Mouse (Mus musculus): ENCODE results near the gene Mgp.
"Not testable (repeated sequence)": the region's sequence is repeated elsewhere in the genome, so short reads cannot be mapped to it uniquely, and the experiment has no call there.

Mgp gene

GRCm38 (mm10) chr6:136898222-136898621 lies 22.6 kb upstream of the Mgp start:
- no peak for DNase-seq (ENCODE audit: low read depth, low spot score)

- no peak for DNase-seq (ENCODE audit: low read depth, low spot score)
Observed at GRCm38 (mm10) chr6:136897789-136898188, 22.2 kb upstream of the Mgp start.

DNA sequence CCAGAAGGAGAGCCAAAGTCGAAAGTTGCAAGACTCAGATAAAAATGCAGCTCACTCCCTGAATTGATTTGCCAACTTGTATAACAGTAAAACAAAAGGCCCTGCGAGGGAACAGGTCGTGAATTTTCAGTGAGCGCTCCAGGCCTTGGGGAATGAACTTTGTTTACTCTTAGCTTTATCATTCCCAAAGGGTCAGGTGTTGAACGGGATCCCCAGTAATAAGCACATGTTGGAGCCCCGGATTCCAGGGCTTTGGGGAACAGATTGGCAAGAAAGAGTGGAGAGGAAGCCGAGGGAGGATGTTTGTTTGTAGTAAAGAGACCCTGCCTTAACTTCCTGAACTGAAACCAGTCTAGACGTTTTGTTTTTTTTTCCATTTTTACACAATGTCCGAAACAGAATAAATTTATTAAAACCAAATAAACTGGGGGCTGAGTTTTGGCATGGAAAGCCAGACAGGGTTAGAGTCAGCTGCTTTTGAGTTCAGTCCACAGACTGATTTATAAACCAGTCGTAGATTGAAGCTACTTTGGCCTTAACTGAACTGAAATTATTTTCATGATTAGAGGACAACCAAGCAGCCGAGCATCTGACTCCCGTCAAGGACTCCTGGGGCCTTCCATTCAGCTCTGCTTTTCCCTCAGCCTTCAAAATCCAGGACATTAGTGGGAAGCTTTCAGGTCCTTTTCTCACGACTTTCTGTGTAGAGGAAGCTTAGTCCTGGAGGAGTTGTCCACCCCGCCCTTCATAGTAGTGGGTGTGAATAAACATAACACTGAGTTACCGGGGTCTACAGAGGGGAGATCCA lies 19.1 kb upstream of the Mgp start:
- no peak for DNase-seq (ENCODE audit: low read depth, low spot score)

GRCm38 (mm10) chr6:136892002-136892401 lies 16.4 kb upstream of the Mgp start:
- no peak for DNase-seq (ENCODE audit: low read depth, low spot score)

DNA sequence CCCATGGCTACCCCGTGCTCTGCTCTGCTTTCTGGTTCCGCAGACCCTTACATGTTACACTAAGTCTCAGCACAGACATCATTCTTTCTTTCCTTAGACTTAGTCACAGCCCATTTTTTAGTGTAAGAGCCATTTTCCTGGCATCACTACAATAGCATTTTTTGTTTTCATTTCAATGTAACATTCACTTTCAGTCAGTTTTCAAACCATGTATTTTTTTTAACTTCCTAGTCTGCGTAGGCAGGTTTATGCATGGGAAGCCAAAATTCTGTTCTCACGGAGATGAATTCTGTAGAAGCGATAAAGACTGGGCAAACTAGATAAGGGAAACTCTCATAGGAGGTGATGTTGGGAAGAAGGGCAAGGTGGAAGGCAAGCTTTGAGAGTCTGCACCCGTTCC lies 13.9 kb upstream of the Mgp start:
- no peak for DNase-seq (ENCODE audit: low read depth, low spot score)

- no peak for DNase-seq (ENCODE audit: low read depth, low spot score)
Observed at GRCm38 (mm10) chr6:136889067-136889466, 13.4 kb upstream of the Mgp start.

DNA sequence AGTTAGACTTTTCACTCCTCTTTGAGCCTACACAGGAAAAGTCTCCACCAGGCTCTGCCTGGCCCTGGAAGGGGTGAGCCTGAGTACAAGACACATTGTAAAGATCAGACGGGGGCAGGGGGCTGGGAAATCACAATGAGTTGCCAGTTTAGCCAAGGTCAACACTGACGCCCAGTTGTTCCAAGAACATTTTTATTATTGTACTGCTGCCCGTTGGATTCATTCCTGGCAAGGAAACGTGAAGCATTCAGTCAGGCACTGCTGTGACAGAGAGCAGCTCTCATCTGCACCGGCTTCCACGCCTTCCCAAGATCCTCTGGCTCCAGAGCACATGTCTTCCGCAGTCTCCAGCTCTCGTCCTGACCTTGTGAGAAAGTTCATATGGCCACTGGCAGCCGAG lies 12.2 kb upstream of the Mgp start:
- DNase-seq (ENCODE audit: low read depth, low spot score), result no peak

DNA sequence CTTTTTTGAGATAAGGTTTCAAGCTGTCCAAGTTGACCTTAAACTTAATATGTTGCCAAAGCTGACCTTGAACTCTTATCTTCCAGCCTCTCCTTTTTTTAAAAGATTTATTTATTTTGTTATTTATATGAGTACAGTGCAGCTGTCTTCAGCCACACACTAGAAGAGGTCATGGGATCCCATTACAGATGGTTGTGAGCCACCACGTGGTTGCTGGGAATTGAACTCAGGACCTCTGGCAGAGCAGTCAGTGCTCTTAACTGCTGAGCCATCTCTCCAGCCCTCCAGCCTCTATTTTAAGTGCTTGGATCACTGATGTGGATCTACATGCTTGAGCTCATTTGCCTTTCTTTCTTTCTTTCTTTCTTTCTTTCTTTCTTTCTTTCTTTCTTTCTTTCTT lies 9.1 kb upstream of the Mgp start:
- DNase-seq (ENCODE audit: low read depth, low spot score), result not testable (repeated sequence)

- DNase-seq (ENCODE audit: low read depth, low spot score), result no peak
Observed at GRCm38 (mm10) chr6:136883961-136884360, 8.3 kb upstream of the Mgp start.

- no peak for DNase-seq (ENCODE audit: low read depth, low spot score)
Observed at GRCm38 (mm10) chr6:136883431-136883915, 7.8 kb upstream of the Mgp start.

- DNase-seq (ENCODE audit: low read depth, low spot score), result no peak
Observed at GRCm38 (mm10) chr6:136881678-136882077, 6.1 kb upstream of the Mgp start.

DNA sequence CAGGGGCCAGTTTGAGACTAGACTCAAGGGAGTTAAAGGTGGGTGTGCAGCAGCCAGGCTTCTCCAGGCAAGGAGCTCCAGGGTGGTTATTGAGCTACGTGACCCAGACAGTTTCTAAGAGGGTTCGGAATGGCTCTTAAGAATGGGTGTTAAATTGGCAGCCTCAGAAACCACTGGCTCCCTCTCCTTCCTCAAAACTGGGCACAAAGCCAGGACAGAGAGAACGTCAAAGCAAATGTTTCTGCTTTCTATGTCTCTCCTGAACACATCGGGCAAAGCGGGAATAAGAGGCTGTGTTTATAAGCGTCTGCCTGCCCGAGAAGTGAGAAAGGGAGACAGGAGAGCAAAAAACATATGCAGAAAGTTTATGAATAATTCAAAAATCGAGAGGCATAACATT lies 1.0 kb downstream of the Mgp start:
- no peak for DNase-seq (ENCODE audit: low read depth, low spot score)

DNA sequence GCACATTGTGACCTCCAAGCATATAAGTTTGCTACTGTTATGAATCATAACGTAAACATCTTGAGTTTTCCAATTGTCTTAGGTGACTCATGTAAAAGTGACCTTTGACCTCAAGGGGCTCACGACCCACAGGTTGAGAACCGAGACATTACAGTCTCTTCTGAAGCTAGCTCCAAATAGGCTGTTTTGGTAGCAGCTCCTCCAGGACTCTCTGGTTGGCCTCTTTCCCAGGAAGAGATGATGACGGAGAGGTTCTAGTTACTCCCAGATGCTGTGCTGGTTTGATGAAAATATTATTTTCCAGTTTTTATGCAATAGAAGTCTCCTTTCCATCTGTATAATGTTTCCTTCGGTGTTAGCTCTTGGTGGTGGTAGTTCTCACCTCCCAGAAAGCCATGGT lies 6.7 kb downstream of the Mgp start:
- no peak for DNase-seq (ENCODE audit: low read depth, low spot score)

- DNase-seq (ENCODE audit: low read depth, low spot score), result no peak
Observed at GRCm38 (mm10) chr6:136866150-136866549, 9.5 kb downstream of the Mgp start.

DNA sequence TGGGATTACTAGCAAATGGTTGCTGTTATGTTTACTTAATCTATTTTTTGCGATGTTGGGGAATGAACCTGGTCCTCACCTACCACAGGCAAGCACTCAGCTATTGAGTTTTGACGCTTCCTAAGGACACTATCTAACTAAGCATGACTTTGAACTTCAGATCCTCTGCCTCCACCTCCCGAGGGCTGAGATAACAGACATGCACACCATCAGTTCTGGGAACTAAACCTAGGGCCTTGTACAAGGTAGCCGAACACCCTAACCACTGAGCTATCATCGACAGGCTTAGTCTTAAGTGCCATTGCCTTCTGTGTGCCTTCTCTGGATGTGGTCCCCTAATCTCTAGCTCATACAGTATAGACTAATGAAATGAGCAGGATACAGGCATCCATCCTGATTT lies 10.3 kb downstream of the Mgp start:
- no peak for DNase-seq (ENCODE audit: low read depth, low spot score)

GRCm38 (mm10) chr6:136861020-136861419 lies 14.6 kb downstream of the Mgp start:
- DNase-seq (ENCODE audit: low read depth, low spot score), result peak; percentile 72

DNA sequence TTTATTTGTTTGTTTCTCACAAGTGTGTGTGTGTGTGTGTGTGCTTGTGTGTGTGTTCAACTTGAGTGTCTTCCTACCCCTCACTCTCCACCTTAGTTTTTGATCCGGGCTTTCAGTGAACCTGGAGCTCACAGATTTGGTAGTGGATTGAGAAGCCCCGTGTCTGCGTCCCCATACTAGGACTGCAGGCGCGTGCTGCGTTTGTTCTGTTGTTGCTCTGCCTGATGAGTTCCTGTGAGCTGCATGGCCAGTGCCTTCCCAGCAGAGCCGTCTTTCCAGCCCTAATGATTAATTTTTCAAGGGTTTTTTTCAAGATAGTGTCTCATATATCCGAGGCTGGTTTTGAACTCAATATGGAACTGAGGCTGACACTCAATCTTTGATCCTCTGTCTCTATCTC lies 17.2 kb downstream of the Mgp start:
- no peak for DNase-seq (ENCODE audit: low read depth, low spot score)

DNA sequence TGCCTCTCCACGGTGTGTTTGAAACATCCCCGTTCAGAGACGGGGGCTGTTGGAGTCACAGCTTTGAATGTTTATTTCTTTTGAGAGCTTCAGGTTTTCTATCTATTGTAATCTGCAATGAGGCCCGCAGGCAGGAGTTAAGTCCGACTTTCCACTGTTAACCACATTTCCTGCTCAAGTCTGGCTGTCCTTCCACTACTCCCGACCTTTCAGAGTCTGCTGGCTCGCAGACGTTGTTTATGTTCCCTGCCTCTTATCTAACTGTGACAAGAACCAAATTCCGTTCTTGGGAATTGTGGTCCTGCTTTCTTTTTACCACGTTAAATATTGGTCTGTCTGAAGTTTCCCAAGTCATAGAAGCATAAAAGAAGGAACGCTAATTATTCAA lies 17.8 kb downstream of the Mgp start:
- no peak for DNase-seq (ENCODE audit: low read depth, low spot score)

DNA sequence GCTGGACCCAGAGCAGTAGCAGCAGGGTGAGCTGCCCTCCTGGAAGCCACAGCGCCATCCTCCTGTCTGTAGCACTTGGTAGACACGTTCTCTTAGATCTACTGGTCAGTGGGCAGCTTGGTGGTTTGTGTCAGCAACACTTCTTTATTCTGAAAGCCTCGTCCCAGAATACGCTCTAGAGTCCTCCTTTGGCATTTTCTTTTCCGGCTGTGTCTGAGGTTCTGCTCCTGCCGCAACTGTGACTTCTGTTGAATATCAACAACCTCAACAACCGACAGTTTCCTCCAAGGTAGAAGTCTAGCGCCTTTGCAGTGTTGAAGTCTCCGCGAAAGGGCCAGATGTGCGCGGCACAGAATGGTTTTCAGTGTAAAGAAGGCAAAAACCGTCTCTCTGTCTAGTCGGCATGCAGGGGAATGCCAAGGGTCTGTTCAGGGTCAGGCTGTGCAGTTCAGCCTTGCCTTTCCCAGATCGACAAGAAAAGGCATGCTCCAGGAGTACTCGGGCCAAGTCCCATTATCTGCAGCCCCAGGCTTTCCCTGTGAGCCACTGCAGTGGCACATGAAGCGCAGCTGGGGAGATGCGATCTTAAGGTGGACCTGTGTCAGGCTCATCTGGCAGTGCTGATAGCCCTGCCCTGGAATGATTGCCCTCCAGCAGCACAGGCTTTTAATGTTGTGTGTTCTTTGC lies 18.3 kb downstream of the Mgp start, which contains the start of gene Art4:
Gene Art4, minus strand, starts transcription at position 548 of the 687 bp plus-strand sequence.
- DNase-seq (ENCODE audit: low read depth, low spot score), result peak; percentile 37

DNA sequence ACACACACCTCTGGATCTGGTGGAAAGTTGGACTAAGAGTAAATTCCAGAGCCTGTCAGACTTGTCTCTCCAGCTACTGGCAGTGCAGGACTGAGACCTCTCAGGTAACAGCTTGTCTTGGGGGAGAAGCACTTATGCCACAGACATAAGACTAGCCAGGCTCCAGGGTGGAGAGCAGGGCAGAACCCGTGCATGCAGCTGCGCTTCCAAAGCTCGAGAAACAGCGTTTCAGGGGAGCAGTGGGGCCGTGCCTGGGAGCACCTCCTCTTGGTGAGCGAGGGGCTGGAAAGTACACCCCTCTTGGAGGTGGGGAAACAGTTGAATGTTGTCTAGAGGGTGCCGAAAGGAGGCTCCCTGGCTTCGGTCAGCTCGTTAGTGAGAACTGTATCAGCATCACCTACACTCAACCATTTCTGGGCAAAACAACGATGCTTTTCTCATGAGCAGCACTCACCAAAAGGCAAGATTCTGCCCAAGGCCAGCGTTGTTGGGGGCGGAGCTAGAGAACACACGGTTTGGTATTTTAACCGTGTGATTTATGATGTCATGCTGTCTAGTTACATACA lies 19.5 kb downstream of the Mgp start:
- DNase-seq (ENCODE audit: low read depth, low spot score), result no peak

- DNase-seq (ENCODE audit: low read depth, low spot score), result no peak
Observed at GRCm38 (mm10) chr6:136855183-136855582, 20.4 kb downstream of the Mgp start.

- no peak for DNase-seq (ENCODE audit: low read depth, low spot score)
Observed at GRCm38 (mm10) chr6:136854361-136854781, 21.3 kb downstream of the Mgp start.

DNA sequence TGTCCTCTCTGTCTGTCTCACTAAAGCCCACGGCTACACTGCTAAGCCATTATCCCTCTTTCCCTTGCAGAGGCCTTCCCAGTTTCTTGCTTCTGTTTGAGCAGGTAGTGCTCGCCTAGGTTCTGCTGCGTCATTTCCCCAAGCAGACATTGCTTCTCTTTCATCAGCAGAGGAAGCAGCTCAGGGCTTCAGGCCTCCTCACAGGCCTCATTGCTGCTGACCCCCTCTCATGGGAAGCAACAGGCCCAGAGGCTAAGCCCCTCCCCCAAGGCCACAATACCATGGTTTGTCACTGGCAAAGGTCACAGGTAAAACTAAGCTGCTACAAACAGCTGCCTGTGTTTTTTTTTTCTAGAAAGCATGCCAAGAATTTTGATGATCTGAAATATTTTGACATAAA lies 22.9 kb downstream of the Mgp start:
- DNase-seq (ENCODE audit: low read depth, low spot score), result peak; percentile 38

Measured in R1 (cell line).